Mouse (Mus musculus) CD4-positive, CD25-positive, alpha-beta regulatory T cell, adult 2 months (primary cell): ENCODE results near the gene Hs3st4.

Experiments used
- DNase-seq: peaks from one replicate; pipeline ENCODE4 v3.0.0-alpha.2; 2012; ENCODE audit warnings: low read depth, low spot score

The Hs3st4 gene

GRCm38 (mm10) chr7:124136133-124136532, 153.5 kb downstream of the Hs3st4 start:
- no peak for DNase-seq

GRCm38 (mm10) chr7:124141229-124141628, 158.6 kb downstream of the Hs3st4 start:
- no peak for DNase-seq

DNA sequence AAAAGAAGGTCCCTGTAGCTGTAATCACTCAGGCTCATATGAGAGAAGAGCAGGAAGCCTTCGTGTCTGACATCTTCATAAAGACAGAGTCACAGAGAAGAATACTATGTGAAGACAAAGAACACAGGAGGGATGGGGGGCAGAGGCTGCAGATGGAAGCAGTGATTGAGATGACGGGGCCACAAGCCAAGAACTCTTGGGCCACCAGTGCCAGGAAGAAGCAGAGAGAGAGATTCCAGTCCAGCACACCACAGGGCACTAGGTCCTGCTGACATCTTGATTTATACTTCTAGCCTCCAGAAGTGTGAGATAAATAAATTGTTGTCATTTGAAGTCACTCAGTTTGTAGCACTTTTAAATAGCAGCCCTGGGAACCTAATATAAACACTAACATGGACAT, 168.2 kb downstream of the Hs3st4 start:
- no peak for DNase-seq

DNA sequence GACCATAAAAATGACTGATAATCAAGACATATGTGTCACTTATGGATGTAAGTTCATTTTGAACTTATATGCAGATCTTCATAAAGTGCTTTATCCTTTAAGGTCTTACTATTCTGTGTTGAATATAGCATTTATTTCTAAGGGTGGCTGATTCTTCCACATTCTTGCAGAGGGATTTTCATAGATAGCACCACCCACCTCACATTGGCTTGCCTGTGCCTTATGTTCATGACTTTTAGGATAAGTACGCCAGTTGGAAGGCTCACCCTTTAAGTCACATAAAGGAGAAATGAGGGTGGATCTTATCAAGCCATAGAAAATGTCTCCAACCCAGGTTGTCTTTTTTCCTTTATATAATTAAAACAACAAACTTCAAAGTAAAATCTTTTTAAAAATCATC, 180.6 kb downstream of the Hs3st4 start:
- no peak for DNase-seq

DNA sequence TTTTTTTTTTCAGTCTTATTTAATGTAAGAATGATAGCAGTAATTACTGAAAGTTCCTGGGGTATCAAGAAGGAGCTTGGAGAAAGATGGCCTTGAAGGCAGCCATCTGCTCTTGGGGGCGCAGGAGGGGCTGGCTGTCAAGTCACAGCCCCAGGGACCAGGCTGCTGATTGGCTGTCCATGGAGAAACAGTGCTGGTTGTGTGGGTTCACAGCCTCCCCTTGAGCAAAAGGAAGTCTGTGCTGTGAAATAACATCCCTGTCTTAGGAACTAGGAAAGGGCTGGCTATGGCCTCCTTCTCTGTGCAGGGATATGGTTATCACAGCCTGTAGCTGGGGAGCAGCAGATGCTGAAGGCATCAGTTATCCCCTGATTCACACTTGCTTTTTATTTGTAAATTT, 183.6 kb downstream of the Hs3st4 start:
- DNase-seq = no peak

DNA sequence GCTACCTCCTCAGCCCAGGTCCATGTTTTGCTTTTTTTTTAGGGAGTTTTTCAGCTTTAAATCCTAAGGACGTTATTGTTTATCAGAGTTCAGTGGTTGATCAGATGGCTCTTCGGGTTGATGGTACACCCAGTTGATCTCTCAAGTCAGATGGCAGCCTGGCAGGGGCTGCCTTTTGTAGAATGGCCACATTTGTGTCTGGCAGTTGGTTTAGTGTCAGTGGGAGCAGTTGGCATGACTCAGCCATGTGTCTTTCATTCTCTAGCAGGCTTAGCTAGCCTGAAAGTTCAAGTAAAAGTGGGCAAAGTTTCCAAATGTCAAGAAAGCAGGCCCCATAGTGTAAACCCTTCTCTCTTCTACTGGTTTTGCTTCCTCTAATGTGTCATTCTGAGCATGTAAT, 186.1 kb downstream of the Hs3st4 start:
- no peak for DNase-seq

- DNase-seq = no peak
These were observed 187.3 kb downstream of the Hs3st4 start for GRCm38 (mm10) chr7:124170001-124170400.

- no peak for DNase-seq
These were observed 189.3 kb downstream of the Hs3st4 start for GRCm38 (mm10) chr7:124171992-124172391.

- DNase-seq = no peak
These were observed 198.3 kb downstream of the Hs3st4 start for GRCm38 (mm10) chr7:124180926-124181325.

DNA sequence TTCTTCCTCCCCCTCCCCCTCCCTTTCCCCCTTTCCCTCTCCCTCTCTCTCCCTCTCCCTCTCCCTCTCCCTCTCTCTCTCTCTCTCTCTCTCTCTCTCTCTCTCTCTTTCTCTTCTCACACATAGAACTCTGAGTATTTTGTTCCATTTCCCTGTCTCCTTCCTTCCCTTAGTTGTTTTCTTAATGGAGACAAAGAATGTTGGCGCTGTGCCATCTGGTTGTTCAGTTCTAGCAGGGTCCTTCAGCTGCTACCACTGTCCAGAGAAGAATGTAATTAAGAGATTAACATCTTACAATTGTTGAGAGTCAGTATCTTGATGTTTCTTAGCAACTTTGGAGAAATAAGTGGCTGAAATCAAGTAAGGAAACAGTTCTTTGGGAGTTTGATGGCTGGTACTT, 202.0 kb downstream of the Hs3st4 start:
- no peak for DNase-seq

DNA sequence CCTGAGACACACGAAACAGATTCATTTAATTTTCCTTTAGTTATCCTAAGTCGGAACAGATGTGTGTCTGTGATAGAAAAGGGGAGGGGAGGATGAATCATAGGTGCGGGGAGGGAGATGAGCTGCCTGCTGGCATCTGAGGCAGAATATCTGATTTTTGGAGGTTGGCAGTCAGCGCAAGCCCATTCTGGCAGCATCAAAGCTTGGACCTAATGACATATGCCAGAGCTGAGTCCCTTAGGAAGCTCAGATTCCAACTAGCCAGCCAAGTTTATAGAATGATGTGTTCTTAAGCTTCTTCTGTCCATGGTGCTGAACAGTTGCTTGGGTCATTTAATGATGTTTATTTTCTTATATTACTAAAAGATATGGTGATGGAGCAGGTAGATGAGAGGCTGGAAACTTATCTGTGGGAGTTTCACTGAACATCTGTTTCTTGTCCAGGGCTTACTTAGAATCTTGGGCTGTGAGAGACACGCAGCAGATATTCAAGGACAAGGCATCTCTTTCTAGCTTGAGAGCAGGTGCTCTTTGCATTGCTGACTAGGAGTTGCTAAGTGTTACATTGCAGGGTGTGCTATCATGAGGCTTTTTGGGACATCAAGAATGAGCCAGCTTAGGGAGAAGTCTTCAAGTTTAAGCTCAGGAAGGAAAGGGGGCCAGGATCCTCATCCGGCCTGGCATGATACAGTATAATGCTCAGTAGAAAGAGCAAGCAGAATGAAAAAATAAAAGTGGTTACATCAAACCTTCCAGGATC, 216.3 kb downstream of the Hs3st4 start:
- DNase-seq = no peak

DNA sequence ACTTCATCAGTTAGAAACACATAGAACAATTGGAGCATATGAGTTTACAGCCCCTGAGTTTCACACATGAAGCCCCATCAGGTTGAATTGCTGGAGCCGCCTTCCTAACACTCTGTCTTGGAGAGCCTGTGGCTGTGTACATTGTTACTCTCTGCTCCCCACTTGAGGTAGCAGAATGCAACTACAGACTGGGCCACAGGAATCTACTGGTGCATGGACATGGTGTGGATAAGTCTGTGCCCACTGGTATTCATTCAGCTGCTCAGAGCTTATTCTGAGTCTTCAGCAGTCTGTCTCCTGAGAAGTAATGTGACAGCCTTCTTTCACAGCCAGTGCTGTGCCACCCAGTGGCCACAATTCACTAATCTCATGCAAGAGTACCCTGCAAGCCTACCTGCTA, 234.3 kb downstream of the Hs3st4 start:
- no peak for DNase-seq

- DNase-seq = no peak
These were observed 237.9 kb downstream of the Hs3st4 start for GRCm38 (mm10) chr7:124220556-124220955.

DNA sequence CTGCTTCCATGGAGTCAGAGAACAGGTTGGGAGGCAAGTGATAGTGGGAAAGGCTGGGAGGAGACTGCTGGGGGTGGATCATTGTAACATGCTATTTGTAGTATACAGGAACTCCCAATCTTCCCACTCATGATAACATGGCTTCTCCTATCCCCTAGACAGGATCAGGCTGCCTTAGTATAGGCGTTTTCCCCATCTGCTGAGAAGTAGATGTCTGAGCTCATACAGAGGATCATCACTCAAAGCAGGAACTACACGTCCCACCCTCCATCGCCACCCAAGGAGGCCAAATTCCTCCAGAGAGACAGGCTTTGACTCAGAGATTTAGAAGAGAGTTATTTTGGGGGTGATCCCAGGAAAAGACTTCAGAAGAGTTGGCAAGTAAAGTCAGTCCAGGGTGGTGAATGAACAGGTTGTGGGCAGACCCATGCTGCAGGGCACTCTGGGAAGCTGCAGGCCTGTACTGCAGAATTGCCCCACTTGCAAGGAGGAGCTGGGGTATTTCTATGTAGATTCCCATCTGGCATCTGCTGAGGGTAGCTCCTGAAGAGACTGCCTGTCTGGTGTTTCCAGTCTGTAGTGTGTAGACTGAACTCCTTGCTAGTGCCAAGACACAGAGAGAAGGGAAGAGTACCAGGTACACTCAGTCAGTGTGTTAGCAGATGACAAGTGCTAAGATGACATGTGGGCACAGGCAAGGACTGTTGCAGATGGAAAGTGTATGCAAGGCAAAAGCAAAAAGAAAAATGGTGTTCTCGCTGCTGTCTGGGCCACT, 255.4 kb downstream of the Hs3st4 start:
- no peak for DNase-seq

- DNase-seq = no peak
These were observed 257.4 kb downstream of the Hs3st4 start for GRCm38 (mm10) chr7:124239903-124240647.

- DNase-seq = no peak
These were observed 267.2 kb downstream of the Hs3st4 start for GRCm38 (mm10) chr7:124249838-124250237.

DNA sequence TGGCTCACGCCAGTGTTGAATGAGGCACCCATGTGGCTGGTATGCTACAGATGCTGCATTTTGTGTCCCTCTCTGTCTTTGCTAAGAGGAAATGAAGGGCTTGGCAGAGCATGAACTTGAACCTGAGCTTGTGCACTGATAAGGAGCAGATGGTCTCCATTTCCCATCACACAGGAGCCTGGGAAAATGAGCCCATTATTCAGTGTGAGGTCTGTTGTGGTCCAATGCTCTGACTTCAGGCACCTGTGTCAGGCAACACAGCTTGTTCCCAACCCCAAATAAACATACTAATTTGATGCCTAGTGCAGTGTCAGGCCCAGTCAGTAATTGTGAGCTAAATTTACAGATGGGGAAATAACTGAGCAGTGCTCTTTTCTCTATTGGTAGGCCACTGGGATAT, 267.9 kb downstream of the Hs3st4 start:
- DNase-seq = no peak

- DNase-seq = no peak
These were observed 275.8 kb downstream of the Hs3st4 start for GRCm38 (mm10) chr7:124258419-124258818.

GRCm38 (mm10) chr7:124270734-124271133, 288.1 kb downstream of the Hs3st4 start:
- no peak for DNase-seq

DNA sequence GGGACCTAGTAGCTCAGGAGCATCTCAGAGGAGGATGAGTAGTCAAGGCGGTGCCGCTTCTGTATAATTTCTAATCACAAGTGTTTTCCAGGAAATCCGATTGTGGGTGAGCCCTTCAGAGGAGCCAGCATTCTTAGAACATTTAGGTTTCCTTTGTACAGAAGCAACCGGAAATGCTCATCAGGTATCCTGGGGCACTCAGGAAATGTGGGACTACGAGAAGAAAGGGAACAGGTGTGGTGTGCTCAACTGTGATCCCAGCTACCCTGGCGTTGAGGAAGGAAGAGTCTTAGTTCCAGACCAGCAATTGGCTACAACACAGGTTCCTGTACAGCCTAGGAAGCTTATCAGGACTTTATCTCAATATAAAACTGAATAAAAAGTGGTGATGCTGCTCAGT, 307.2 kb downstream of the Hs3st4 start:
- no peak for DNase-seq

GRCm38 (mm10) chr7:124319451-124319850, 336.8 kb downstream of the Hs3st4 start:
- DNase-seq = no peak

DNA sequence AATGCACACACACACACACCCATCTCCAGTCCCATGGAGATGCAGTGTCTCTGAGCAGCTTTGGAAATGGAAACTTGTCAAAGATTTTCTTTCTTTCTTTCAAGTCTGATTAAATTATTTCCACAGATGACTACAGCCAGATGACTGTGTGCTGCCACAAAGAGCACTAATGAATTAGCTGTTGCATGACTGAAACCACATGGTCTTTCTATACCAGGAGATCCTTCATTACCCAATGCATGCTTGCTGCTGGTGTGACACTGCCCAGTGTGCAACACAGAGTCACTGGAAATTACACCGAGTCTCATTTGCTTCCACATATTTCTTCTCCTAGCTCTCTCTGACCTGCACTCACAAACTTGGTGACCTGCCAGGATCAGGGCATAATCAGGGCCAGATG, 353.0 kb downstream of the Hs3st4 start:
- no peak for DNase-seq
